Mouse (Mus musculus) neural tube, embryonic 12.5 days (tissue): ENCODE data around the gene Spata31d1d. TPM values are rescaled to one million over a fixed set of nuclear protein-coding genes. Genes with fewer than 3 reads are reported as not detected.

Experiments used
- polyA plus RNA-seq: library from polyadenylated mRNA; unstranded; fragments of >200 nt; fragmentation: Nextera tagmentation; extraction: Ambion mirVana; gene quantifications from 2 replicates; pipeline ENCODE4 v1.2.1, GENCODE M21; 2016

The Spata31d1d gene
- polyA plus RNA-seq, 1 experiment from 2014 or later, result not detected

Other genes starting within 250 kb of the Spata31d1d start
- gene Agtpbp1, start 146.5 kb downstream of the Spata31d1d start, polyA plus RNA-seq, result 37.3 and 44.7 TPM in 2 replicates
- 125 and 128 TPM in 2 replicates for gene Naa35, start 146.5 kb downstream of the Spata31d1d start, polyA plus RNA-seq
- 101 and 105 TPM in 2 replicates for gene Golm1, start 55.9 kb downstream of the Spata31d1d start, polyA plus RNA-seq
- not detected in 2 replicates for gene 4921517D22Rik, start 37.6 kb downstream of the Spata31d1d start, polyA plus RNA-seq
- gene Spata31d1a, start 21.4 kb downstream of the Spata31d1d start, polyA plus RNA-seq, result 0.06 TPM in 1 of 2 replicates, not detected in the other
- gene Spata31d1b, start 19.5 kb downstream of the Spata31d1d start, polyA plus RNA-seq, result not detected in 2 replicates
- 0.09 TPM in 1 of 2 replicates, not detected in the other for gene 1700014D04Rik, start 15.0 kb upstream of the Spata31d1d start, polyA plus RNA-seq
- gene Isca1, start 38.1 kb upstream of the Spata31d1d start, polyA plus RNA-seq, result 125 and 126 TPM in 2 replicates
- not detected in 2 replicates for gene Gm49354, start 50.5 kb upstream of the Spata31d1d start, polyA plus RNA-seq
- gene Tut7, start 91.4 kb upstream of the Spata31d1d start, polyA plus RNA-seq, result 55.2 and 61.7 TPM in 2 replicates